Mouse (Mus musculus) cerebellum, adult 2 months (tissue): ENCODE measurements around the gene Prss56.

Experiments used
- CTCF ChIP-seq: fragments of 200-500 bp; IDR thresholded peaks from 2 replicates; pipeline ENCODE4 v1.5.1; 2011; ENCODE audit warnings: low read depth, mild to moderate bottlenecking, control low read depth, low read length, moderate library complexity, borderline replicate concordance; ENCODE audit not compliant: insufficient read depth
- POLR2A ChIP-seq: fragments of 200-500 bp; IDR thresholded peaks from 2 replicates; pipeline ENCODE4 v1.6.1; 2011; ENCODE audit warnings: low read length, control low read depth, borderline replicate concordance; ENCODE audit not compliant: insufficient read depth

- TF ChIP-seq CTCF: no peak
- TF ChIP-seq POLR2A: no peak
These were observed 28.3 kb downstream of the Prss56 start for GRCm38 (mm10) chr1:87211431-87211830.
